Mouse (Mus musculus): ENCODE measurements around the gene Cldn15.
A peak's percentile ranks its signal among the peaks of the same experiment; 100 is the strongest.

Gene Cldn15

GRCm38 (mm10) chr5:136982338-136982930, 16.0 kb downstream of the Cldn15 start:
- peak; percentile 59 to 69 for DNase-seq

- DNase-seq, result no peak
Measured at GRCm38 (mm10) chr5:136984828-136985227, 18.4 kb downstream of the Cldn15 start.

- DNase-seq, result peak; percentile 95 to 96
Measured at GRCm38 (mm10) chr5:136986695-136987137, 20.3 kb downstream of the Cldn15 start, which contains the start of gene Plod3. Gene Plod3, plus strand, starts transcription at chr5:136987019.

- DNase-seq, result peak in 1 of 2 experiments; percentile 73
Measured at GRCm38 (mm10) chr5:136987138-136987933, 20.9 kb downstream of the Cldn15 start.

- no peak for DNase-seq
Measured at GRCm38 (mm10) chr5:136987934-136988271, 21.5 kb downstream of the Cldn15 start, which contains the start of gene Znhit1. Gene Znhit1, minus strand, starts transcription at chr5:136988021.

- DNase-seq, result no peak
Measured at GRCm38 (mm10) chr5:136988420-136988819, 22.0 kb downstream of the Cldn15 start.

- DNase-seq, result no peak
Measured at GRCm38 (mm10) chr5:136989801-136990200, 23.4 kb downstream of the Cldn15 start.

- DNase-seq, result no peak
Measured at GRCm38 (mm10) chr5:136999449-136999848, 33.0 kb downstream of the Cldn15 start.

GRCm38 (mm10) chr5:137000612-137001011, 34.2 kb downstream of the Cldn15 start:
- no peak for DNase-seq

- no peak for DNase-seq
Measured at GRCm38 (mm10) chr5:137007276-137007675, 40.9 kb downstream of the Cldn15 start.

GRCm38 (mm10) chr5:137009988-137010387, 43.6 kb downstream of the Cldn15 start:
- DNase-seq, result peak; percentile 57 to 63

GRCm38 (mm10) chr5:137012401-137012950, 46.1 kb downstream of the Cldn15 start:
- no peak for DNase-seq

GRCm38 (mm10) chr5:137015913-137016312, 49.5 kb downstream of the Cldn15 start:
- no peak for DNase-seq

GRCm38 (mm10) chr5:137024318-137024717, 57.9 kb downstream of the Cldn15 start:
- no peak for DNase-seq

- peak; percentile 81 to 85 for DNase-seq
Measured at GRCm38 (mm10) chr5:137025132-137025531, 58.7 kb downstream of the Cldn15 start.

Data from cerebellum, postnatal 36 days (tissue).